Mouse (Mus musculus) gonadal fat pad, adult 2 months (tissue): Measurements from ENCODE around the gene Tubb4b. TPM values are rescaled to one million over a fixed set of nuclear protein-coding genes. Genes with fewer than 3 reads are reported as not detected.

Experiments used
- DNase-seq: peaks from one replicate; pipeline ENCODE4 v3.0.0-alpha.2; 2012; ENCODE audit warnings: low read depth
- polyA plus RNA-seq: library from polyadenylated mRNA; depleted of rRNA; stranded (reverse); fragments of >200 nt; gene quantifications from 2 replicates; pipeline ENCODE4 v1.2.3, GENCODE M21; 2012

Tubb4b gene
- polyA plus RNA-seq, 1 experiment: 584 TPM

DNA sequence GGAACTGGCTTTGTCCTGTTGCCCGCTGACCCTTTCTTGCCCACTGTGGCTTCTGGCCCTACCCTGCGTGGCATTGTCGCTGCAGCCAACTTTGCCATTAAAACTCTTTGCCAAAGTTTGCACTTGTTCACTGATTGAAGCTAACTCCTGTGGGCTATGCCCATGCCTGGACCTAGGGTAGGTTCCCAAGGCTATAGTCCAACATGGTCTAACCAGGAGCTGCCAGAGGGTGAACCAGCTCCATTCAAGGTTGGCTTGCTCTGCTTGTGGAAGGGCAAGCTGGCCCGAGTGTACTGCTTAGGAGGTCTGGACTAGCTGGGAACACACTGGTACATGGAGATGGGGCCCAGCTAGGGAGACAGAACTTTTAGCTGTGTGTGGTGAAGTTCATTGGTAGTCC, 19.6 kb upstream of the Tubb4b start:
- no peak for DNase-seq

DNA sequence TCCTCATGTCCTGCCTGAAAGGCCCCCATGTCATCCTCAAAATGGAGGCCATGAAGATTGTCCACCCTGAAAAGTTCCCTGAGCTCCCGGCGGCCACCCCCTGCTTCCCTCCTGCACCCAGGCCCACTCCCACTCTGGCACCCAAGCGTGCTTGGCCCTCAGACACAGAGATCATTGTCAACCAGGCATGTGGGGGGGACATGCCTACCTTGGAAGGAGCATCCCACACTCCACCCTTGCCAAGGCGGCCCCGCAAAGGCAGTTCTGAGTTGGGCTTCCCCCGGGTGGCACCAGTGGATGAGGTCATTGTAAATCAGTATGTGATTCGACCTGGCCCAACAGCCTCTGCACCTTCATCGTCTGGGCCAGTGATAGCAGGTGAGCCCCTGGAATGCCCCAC, 18.8 kb upstream of the Tubb4b start:
- DNase-seq: no peak

DNA sequence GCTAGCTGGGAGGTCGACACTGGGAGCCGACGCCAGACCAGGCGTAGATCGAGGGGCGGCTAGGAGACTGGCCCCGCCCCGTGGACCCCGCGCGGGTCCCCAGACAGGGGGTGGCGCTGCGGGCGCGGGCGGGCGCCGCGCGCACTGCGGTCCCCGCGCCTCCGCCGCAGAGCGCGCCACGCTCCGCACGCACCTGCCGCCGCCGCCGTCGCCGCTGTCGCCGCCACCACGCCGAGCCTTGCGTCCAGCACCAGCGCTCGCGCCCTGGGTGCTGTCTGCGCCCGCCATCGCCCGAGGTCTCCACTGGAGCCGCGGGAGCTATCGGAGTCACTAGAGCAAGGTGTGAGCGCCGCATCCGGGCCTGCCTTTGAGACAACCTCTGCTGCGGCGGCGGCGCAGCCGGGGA, 17.6 kb upstream of the Tubb4b start, which contains the start of the genes Rnf208 and Cysrt1:
Rnf208 (plus strand) TSS at position 155 of the 406 bp plus-strand sequence.
Cysrt1 (minus strand) TSS at position 352 of the 406 bp plus-strand sequence.
- no peak for DNase-seq

DNA sequence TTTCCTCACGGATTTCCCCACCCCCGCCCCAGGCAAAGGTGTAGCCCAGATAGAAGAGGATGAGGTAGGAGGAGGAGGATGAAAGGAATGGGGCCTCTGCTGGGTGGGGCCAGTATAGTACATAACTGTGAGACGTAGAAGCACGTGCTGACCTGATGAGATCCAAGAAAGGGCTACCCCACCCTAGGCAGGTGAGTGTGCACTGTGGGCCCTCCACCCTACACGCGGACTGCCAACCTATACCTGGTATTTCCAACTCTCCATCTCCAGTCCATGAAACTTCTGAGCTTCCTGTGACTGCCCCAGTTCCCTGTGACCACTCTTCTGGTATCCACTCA, 16.9 kb upstream of the Tubb4b start:
- DNase-seq: no peak

DNA sequence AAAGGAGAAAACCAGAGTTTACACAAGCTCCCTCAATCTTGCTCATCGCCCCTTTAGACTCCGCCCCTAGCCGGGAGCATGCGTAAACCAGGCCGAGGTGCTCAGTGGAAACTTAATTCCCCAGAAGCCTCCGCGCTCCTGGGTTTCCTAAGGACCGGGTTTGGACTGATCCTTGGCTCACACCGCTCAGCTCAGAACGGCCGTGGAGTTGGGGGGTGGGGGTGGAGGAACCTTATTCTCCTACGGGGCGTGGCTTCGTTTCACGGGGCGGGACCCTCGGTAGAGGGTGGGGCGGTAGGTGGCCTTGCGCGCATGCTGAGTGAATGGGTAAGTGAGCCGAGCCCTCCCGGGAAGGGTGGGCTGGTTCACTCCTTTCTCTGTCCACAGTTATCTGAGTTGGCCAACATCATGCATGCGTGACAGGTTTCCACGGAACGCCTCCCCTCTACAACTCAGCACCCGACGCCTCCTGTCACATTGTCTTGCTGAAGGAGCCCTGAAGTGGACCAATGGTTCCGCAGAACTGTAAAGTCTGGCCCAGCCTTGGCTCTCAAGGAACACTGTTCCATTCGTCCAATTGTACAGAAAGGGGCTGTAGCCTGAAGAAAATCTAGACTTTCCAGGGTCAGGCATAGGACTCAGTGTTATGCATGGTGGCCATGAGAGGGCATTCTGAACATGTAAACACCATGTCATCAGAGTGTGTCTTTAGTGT, 16.4 kb upstream of the Tubb4b start:
- no peak for DNase-seq

DNA sequence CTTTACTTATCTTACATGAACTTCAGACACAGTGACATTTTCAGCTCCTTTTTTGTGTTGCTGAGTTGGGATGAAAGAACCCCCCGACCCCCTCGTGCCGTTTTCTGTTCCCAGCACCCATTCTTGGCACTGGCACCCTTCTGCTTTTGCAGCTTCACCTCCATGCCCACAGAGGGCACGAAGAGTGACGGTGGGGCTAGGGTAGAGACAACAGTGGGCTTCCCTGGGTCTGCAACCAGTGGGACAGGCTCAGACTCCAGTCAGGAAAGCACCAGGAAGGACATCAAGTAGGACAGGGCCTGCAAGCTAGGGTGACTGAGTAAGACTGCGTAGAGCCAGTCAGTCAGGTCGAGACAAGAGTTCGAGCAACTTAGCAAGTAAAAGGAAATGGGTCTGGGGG, 15.8 kb upstream of the Tubb4b start:
- no peak for DNase-seq

DNA sequence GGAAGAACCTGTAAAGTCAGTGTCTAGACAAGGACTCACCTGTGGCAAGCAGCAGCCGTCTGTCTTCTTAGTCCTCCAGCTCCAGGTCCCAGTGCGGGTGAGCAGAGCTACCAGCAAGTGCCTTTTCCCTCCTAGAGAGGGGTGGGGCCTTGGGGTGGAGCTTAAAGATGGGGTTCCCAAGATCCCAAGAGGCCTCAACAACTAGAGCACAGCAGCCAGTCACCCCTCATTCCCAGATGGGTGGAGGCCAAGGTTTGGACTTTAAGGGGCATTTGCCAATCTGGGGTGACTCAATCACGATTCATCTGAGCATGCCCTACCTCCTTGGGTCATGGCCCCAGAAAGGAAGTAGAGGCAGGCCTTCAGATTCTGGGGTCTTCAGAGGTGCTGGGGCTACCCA, 15.3 kb upstream of the Tubb4b start:
- DNase-seq: no peak

DNA sequence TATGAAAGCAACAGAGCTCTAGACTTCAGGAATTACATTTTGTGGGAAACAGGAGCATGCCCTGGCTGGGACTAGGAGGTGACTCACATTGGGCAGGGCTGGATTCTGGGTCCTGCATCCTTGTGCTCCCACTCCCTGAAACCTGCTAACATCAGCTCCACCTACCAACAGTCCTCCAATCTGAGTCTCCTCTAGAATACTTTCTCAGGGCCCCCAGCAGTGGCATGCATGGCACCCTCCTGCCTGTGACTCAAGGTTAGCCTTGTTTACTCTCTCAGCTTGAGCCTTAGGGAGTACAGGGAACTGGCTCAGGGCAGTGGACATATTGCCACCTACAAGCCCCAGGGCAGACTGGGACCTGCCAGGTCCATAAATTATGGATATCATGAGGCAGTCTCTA, 13.6 kb upstream of the Tubb4b start:
- no peak for DNase-seq

DNA sequence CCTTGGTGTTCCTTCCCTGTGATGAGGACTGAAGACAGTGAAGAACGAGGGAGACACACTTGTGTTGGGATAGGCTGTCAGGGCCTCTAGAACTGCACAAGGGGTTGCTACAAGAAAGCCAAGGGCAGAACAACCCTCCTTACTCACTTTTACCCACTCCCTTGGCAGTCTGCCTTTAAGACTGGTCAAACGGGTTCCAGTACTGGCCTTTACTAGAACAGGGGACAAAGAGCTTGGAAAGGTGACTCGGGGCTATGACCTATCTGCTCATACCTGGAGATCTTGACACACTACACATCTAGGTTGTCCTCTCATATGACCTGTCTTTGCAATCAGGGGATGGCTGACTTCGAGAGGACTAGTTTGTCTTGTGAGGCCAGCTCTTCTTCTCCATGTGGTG, 13.0 kb upstream of the Tubb4b start:
- DNase-seq: no peak

DNA sequence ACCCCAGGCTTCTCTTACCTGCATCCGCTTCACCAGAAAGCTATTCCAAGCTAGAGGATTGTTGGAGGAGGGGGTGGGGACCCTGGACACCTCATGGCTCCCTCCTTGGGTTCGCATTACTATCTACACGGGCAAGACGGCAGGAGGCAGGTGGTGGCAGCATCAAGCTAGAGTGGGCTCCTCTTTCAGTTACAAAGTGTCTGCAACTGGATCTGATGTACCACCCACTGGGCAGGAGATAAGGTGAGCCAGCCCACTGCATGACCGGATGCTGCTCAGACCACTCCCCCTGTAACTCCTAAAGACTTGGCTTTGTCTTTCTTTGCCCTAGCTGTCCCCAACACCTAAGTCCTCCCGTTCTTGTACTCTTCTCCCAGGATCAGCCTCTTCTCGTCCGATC, 12.1 kb upstream of the Tubb4b start, which contains the start of gene Rnf224:
Rnf224 (minus strand) TSS at position 174 of the 400 bp plus-strand sequence.
- no peak for DNase-seq

DNA sequence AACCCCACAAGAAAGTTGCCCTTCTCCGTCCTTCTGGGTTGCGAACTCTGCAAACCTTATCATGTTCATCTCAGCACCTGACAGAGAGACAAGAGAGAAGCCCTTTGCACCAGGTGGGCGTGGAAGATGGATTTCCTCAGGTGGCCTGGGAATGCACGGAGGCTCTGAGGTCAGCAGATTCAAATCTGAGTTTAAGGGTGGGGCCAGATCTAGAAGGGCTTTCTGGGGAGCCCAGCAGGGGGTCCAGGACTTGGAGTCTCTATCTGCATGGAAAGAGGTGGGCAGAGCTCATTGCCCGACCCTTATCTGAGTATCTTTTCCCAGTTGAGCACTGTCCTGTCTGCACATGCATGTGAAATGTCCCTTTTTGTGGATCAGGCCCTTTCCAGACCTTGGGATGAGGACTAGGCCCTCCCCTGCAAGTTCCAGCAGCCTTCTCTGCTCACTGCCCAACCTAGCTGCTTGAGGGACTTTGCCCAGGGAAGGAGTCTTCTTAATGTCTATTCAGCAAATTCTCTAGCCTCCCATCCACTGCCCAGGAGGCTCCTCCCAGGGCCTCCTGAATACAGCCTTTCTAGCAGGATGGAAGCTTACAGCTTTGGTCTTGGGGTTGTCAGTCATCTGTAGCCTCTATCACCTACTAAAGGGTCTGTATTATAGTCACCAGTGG, 10.2 kb upstream of the Tubb4b start:
- DNase-seq: no peak

DNA sequence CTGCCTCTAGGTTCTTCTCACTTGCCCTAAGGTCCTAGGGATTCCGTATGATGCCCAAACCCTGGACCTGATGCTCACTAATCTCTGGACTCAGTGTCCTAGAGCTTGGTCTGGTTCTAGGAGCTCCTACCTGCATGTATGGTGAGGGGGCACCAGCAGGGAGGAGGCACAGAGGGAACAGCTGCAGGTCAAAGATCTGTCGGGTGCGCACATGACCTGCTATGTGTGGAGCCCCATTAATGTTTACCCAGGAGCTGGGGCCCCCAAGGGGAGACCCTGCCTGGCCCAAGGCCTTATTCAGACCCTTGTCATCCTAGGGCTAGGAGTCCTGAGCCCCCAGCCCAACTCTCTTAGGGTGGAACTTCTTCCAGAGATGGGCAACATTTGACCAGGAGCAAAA, 9.5 kb upstream of the Tubb4b start, which contains the start of gene Slc34a3:
Slc34a3 (minus strand) TSS at position 315 of the 400 bp plus-strand sequence.
- no peak for DNase-seq

DNA sequence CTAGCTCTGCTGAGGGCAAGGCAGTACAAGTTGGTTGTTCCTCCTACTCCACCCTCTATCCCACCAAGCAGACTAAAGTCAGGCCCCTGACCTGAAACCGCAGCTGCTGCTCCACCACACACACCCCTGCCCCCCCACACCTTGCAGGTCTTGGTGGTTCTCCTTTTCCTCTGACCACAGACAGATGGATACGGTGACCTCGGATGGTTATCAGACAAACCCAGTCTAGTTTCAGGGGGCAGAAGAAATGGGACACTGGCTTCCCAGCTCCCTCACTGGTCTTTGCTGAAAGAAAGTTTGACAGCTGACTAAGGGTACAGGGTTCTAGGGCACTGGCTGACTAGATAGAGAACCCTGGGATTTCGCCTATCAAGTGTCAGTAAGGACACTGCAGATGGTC, 8.9 kb upstream of the Tubb4b start:
- no peak for DNase-seq

DNA sequence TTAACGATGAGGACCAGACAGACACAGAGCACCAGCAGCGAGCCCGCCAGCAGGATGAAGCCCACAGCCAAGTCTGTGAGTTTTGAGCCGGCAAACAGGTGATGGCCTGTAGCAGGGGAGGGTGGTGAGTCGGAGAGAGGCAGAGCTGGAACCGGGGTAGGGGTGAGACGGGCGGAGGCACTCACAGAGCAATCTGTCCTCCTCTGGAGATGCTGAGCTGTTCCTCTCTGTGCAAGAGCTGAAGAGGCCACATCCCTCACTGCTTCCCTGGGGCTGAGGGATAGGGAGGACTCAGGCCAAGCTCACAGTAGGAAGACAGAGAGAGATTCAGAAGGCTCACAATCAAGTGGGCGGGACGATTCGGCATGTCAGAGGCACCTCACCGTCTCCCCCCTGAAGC, 6.5 kb upstream of the Tubb4b start:
- DNase-seq: no peak

DNA sequence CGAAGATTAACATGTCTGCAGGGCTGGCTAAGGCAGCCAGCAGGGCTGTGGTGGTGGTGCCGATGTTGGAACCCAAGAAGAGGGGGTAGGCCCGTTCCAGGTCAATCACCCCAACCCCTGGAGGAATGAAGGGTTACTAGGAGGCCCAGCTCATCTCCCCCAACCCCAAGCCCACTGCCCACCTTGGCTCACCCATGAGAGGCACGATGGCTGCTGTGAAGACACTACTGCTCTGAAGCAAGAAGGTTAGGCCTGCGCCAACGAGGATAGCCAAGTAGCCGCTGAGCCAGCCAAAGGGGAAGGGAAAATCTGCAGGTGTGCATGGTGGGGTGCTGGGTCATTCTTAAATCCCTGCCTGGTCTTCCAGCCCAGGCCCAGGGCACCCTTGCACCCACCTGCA, 6.1 kb upstream of the Tubb4b start:
- no peak for DNase-seq

DNA sequence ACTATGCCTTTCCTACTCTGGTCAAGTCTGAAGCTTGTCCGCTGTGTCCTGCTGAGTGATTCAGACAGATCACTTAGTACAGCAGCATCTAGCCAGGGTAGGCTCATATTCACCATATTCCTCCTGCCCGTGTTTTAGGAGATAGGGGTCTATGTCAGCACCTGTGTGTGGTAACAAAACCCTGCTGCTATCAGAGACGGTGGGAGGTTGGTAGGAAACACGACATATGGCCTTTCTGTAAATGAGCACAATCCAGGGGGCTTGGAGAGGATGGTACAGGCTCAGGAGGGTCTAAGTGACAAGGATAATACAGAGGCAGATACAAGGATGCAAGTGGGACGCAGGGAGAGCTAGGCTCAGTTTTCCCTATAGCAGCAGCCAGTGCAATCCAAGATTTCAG, 5.1 kb upstream of the Tubb4b start:
- DNase-seq: no peak

DNA sequence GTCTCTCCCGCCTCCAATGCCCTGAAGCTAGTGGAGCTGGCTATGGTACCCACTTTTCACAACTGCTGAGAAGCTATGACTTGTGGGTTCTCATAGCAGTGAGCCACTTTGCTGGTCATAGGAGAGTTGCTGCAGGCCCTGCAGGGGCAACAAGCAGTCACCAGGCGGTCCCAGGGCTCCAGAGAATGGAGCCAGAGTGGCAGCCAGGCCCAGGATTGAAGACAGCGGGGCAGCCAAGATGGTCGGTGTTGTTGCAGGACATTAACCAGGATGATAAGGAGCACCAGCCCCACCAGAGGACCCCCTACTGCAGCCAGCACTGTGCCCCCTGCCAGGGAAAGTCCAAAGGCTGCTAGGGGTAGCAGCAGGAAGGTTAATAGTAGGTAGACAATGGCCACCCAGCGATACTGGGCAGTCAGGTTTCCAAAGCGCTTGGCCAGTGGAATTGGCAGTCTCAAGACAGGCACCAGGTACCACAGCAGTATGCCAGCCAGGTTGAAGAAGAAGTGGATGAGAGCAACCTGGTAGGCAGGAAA, 4.6 kb upstream of the Tubb4b start:
- no peak for DNase-seq

DNA sequence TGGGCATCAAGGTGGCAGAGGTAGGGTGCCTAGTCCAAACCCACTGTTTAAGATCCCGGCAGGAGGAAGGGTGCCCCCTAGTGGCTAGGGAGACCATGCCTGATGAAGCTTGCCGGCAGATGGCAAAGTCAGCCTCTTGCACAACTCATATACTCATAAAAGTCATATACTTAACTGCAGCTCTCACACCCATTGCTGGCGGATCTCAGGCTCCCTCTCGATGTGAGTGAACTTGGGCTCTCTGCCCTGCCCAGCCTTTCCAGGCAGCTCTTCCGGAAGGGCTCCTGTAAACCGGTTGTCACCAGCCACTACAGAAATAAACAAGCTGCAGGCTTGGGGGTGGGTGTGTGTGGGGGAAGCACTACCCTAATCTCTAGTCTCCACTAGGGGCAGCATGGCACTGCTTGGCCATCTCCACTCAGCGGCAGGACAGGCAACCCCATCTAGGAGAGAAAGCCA, 4.0 kb upstream of the Tubb4b start:
- no peak for DNase-seq

DNA sequence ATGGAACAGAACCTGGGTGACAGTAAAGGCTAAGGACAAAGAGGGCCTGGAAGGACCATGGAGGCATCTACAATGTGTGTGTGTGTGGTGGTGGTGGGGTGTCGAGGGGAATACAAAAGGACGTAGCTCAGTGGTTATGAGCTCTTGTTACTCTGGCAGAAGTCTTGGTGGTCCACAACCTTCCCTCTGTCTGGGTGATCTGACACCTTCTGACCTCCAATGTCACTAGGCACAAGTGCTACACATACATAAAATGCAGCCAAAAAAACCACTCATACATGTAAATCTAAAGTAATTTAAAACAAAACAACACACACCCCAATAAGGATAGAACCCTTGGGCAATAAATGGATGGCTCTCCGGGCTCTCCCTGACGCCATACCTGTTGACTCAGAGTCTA, 2.9 kb upstream of the Tubb4b start:
- no peak for DNase-seq

DNA sequence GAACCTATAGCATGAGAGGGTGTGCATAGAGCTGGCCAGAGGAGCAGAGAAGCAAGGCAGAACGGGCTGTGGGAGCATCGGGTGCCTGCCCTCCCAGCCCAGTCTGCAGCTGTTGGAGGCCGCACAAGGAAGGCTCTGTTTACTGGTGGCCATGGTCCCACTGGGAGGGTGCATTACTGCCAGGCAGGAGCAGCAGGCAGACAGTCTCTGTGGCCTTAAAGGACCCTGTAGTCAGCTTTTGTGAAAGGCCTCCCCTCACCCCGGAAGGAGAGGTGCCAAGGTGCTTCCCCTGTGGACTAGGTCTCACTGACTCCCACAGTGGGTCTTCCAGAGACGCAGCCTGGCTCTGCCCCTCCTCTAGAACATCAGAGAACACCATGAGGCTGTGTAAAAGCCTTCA, 2.4 kb upstream of the Tubb4b start:
- DNase-seq: no peak

DNA sequence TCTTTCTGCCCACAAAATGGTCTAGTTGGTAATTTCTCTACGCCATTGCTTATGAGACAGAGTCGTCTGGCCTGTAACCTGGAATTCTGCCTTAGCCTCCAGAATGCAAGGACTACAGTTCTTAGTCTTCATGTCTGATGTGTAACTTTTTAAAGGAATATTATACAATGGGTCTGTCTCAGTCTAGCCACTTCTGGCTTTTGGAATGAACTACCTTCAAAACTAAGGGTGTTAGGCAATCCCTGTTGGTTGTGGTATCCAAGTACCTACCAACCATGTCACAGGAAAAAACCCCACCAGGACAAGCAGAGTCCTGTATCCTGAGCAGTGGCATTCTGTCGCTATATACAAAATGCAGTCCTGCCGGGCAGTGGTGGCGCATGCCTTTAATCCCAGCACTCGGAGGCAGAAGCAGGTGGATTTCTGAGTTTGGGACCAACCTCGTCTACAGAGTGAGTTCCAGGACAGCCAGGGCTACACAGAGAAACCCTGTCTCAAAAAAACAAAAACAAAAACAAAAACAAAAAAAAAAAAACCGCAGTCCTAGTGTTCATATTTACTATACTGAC, 1.4 kb upstream of the Tubb4b start:
- no peak for DNase-seq
